Mouse (Mus musculus) heart, embryonic 11.5 days (tissue): ENCODE data around the gene Samsn1. TPM values are rescaled to one million over a fixed set of nuclear protein-coding genes. Genes with fewer than 3 reads are reported as not detected.

Experiments used
- ATAC-seq: fragments of 200-750 bp; cut with Nextera tagmentation; replicated peaks from 2 replicates; pipeline ENCODE4 v1.8.0; 2017; ENCODE audit warnings: moderate library complexity; ENCODE audit not compliant: insufficient number of reproducible peaks, low FRiP score, low TSS enrichment
- H3K27ac ChIP-seq: fragments of 300-500 bp; sonication (generic); 2 replicates; pipeline ENCODE4 v1.5.1; 2014; ENCODE audit warnings: mild to moderate bottlenecking, low read depth, low read length
- H3K27me3 ChIP-seq: fragments of 300-500 bp; sonication (generic); 2 replicates; pipeline ENCODE4 v1.6.1; 2014; ENCODE audit warnings: mild to moderate bottlenecking, low read length, mixed read lengths; ENCODE audit not compliant: control insufficient read depth, insufficient read depth
- H3K36me3 ChIP-seq: fragments of 300-500 bp; sonication (generic); 2 replicates; pipeline ENCODE4 v1.6.1; 2014; ENCODE audit warnings: mild to moderate bottlenecking, low read length, moderate library complexity, mixed read lengths; ENCODE audit not compliant: control insufficient read depth, insufficient read depth
- H3K4me1 ChIP-seq: fragments of 300-500 bp; sonication (generic); 2 replicates; pipeline ENCODE4 v1.6.1; 2014; ENCODE audit warnings: low read length; ENCODE audit not compliant: control insufficient read depth, insufficient read depth
- H3K4me2 ChIP-seq: fragments of 300-500 bp; sonication (generic); 2 replicates; pipeline ENCODE4 v1.6.1; 2014; ENCODE audit warnings: mild to moderate bottlenecking, moderate library complexity
- H3K4me3 ChIP-seq: fragments of 300-500 bp; sonication (generic); 2 replicates; pipeline ENCODE4 v1.5.1; 2014; ENCODE audit warnings: low read depth, low read length
- H3K9ac ChIP-seq: fragments of 300-500 bp; sonication (generic); 2 replicates; pipeline ENCODE4 v1.6.1; 2014; ENCODE audit warnings: mild to moderate bottlenecking, low read depth, low read length, moderate library complexity
- H3K9me3 ChIP-seq: fragments of 300-500 bp; sonication (generic); replicated peaks from 2 replicates; pipeline ENCODE4 v1.6.1; 2016; ENCODE audit warnings: low read length; ENCODE audit not compliant: control insufficient read depth
- WGBS: fragments of 180-500 bp; shearing (Covaris S2); extraction: QIAGEN DNeasy Blood & Tissue Kit; methylation state at CpG from one replicate; pipeline ENCODE4 v1.1.7; 2014; ENCODE audit not compliant: insufficient replicate concordance; 5-methylcytosine and 5-hydroxymethylcytosine counted together
- polyA plus RNA-seq: library from polyadenylated mRNA; unstranded; fragments of >200 nt; fragmentation: Nextera tagmentation; extraction: Ambion mirVana; gene quantifications from 2 replicates; pipeline ENCODE4 v1.2.1, GENCODE M21; 2014

The Samsn1 gene
- polyA plus RNA-seq, 1 experiment from 2014 or later: 1.5 TPM

DNA sequence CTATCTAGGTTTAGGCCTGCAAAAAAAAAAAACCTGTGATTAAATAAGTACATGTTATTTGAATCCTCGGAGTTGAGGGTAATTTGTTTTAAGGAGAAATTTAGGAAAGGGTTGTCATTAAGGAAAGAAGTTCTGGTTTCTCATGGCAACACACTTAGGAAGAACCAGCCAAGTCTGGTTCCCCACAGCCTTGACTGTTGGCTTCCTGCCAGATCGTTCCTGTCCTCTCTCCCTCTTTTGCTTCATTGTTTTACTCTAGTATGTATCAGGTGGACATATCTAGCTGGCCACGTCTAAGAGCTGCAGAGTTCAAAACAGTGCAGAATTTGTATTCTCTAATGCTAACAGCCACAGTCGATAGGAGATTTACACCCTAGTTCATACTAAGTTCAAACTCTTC, 146.2 kb downstream of the Samsn1 start:
- H3K9me3 ChIP-seq: no peaks in the 10 kb centered on the region
- H3K36me3 ChIP-seq: no peaks in the 10 kb centered on the region
- H3K9ac ChIP-seq: no peak overlapping the region
- H3K4me3 ChIP-seq: no peak overlapping the region
- no peak overlapping the region for H3K27ac ChIP-seq
- 52% methylated on average over 4 of the region's 4 CpGs for WGBS
- no peak for ATAC-seq
- no peaks in the 10 kb centered on the region for H3K4me1 ChIP-seq
- no peaks in the 10 kb centered on the region for H3K27me3 ChIP-seq
- H3K4me2 ChIP-seq: no peak overlapping the region

DNA sequence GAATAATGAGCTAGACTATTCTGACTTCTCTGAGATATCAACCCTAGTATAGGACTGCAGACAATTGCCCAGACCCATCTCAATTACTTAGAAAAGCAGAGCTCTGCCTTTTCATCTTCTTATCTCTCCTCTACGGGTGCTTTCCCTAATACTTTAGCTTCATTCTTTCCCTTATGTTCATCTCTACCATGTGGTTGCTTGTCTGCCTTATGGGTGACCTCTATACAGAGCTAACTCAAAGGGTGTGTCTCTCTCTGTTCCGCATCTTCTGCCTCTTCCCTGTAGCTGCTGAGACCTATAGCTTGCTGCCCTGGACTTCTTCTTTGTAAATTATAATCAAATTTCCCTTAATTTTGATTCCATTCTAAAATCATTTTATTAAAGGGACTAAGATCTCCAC, 147.6 kb downstream of the Samsn1 start:
- WGBS: 74% methylated on average over 2 of the region's 2 CpGs

DNA sequence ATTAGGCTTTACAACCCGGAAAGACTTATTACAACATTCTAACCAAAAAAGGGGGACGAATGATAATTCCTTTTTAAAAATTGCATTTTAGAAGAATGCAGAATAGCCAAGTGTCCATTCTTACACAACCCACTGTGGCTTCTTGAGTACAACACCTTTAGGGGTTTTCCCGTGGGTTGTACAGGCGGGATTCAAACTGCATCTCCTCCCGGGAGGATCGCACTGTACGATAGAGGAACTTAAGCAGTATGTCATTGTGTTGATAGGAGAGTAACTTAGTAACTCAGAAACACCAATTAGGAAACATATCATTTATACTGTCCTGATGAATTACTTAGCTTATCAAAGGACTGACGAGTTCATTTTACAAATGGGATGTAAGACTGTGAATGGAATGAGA, 149.8 kb downstream of the Samsn1 start:
- 84% methylated on average over 8 of the region's 8 CpGs for WGBS
- H3K27ac ChIP-seq: no peak overlapping the region
- no peak for ATAC-seq
- H3K4me1 ChIP-seq: no peaks in the 10 kb centered on the region
- H3K9ac ChIP-seq: no peak overlapping the region
- H3K4me2 ChIP-seq: no peak overlapping the region
- no peaks in the 10 kb centered on the region for H3K9me3 ChIP-seq
- no peaks in the 10 kb centered on the region for H3K27me3 ChIP-seq
- H3K4me3 ChIP-seq: no peak overlapping the region
- H3K36me3 ChIP-seq: no peaks in the 10 kb centered on the region

More for the DNA sequence above, 147.6 kb downstream of the Samsn1 start:
- H3K9ac ChIP-seq: no peak overlapping the region
- H3K27ac ChIP-seq: no peak overlapping the region
- no peaks in the 10 kb centered on the region for H3K27me3 ChIP-seq
- H3K36me3 ChIP-seq: no peaks in the 10 kb centered on the region
- H3K4me3 ChIP-seq: no peak overlapping the region
- no peaks in the 10 kb centered on the region for H3K4me1 ChIP-seq
- no peak for ATAC-seq
- no peak overlapping the region for H3K4me2 ChIP-seq
- no peaks in the 10 kb centered on the region for H3K9me3 ChIP-seq

DNA sequence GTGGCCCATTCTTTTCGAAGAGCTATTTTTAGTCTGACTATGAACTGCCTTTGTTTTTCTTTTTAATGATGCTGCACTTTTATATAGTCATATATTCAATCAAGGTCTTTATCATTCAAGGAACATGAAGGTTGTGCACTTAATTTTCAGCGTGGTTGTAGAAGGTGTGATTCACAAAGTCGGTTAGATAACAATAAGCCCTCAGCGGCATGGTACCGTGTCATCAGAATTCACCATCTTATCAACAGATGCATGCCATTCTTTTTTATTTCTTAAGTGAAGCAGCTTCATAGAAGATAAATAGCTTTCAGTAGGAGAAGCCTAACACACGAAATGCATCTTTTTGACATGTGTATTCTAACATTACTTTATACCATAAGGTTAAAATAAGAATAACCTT, 154.7 kb downstream of the Samsn1 start:
- Histone ChIP-seq H3K36me3 (no peaks in the 10 kb centered on the region), H3K9ac (no peak overlapping the region), H3K4me1 (no peaks in the 10 kb centered on the region), H3K27me3 (no peaks in the 10 kb centered on the region), H3K4me3 (no peak overlapping the region), H3K4me2 (no peak overlapping the region), H3K9me3 (no peaks in the 10 kb centered on the region), H3K27ac (no peak overlapping the region)
- 77% methylated on average over 6 of the region's 6 CpGs for WGBS
- ATAC-seq: no peak

DNA sequence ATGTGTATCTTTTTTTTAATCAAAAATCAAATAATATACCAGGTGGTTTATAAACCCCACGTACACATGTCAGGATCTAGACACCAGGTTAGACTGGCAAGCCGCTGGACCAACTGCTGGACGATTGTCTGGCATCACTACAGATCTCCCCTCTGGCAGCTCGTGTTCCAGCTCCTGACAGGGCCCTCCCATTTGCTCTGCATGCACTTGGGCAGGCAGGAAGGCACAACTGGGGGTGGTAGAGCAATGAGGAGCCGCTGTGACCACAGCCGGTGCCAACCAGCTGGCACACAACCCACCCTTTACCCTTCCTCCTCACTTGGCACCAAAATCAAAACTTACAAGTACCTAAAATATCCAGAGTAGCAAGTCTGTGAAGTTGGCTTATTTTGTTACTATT, 156.6 kb downstream of the Samsn1 start:
- ATAC-seq: no peak
- H3K4me1 ChIP-seq: no peaks in the 10 kb centered on the region
- 76% methylated on average over 6 of the region's 6 CpGs for WGBS

DNA sequence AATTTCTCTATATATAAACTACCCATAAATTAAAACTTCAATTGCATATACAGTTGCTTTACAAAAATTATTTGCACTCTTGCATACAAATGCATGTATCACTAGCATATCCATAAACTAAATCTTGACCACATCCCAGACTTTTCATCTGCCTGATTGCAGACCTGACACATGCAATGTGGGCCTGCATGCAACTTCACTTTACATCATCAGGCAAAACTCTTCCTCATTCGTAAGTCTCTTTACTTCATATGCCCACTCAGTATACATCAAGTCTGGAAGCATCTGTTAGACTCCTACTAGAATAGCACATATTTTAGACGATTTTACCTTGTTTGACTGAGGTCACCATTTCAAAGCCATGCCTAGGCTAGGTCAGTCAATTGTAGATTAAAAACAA, 157.4 kb downstream of the Samsn1 start:
- no peaks in the 10 kb centered on the region for H3K9me3 ChIP-seq
- no peak overlapping the region for H3K4me3 ChIP-seq
- no peaks in the 10 kb centered on the region for H3K36me3 ChIP-seq
- no peaks in the 10 kb centered on the region for H3K27me3 ChIP-seq
- no peaks in the 10 kb centered on the region for H3K4me1 ChIP-seq
- WGBS: 64% methylated on average over 2 of the region's 2 CpGs
- H3K27ac ChIP-seq: no peak overlapping the region
- no peak overlapping the region for H3K9ac ChIP-seq
- no peak overlapping the region for H3K4me2 ChIP-seq
- no peak for ATAC-seq

More for the DNA sequence above, 156.6 kb downstream of the Samsn1 start:
- Histone ChIP-seq H3K4me2 (no peak overlapping the region), H3K36me3 (no peaks in the 10 kb centered on the region), H3K27ac (no peak overlapping the region), H3K9ac (no peak overlapping the region), H3K9me3 (no peaks in the 10 kb centered on the region), H3K27me3 (no peaks in the 10 kb centered on the region), H3K4me3 (no peak overlapping the region)

DNA sequence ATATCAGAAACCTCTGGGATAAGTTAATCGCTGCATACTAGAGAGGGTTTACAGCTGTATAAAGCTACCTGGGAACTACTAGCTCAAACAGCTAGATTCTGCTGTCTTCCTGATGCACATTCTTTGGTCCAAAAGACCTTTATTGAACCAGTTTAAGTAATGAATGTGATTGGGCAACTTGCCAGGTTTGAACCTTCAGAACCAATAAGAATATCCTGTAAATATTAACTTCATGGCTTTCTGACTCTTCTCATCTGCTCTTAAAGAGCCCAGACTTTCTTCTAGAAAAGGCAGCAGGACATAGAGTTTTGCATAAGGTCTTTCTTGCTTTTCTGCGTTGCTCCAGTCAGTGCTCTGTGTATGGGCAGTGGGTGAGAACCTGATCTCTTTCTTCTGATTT, 165.7 kb downstream of the Samsn1 start:
- Histone ChIP-seq H3K4me2 (no peak overlapping the region), H3K27ac (no peak overlapping the region), H3K4me1 (no peaks in the 10 kb centered on the region), H3K4me3 (no peak overlapping the region), H3K36me3 (no peaks in the 10 kb centered on the region), H3K27me3 (no peaks in the 10 kb centered on the region), H3K9ac (no peak overlapping the region), H3K9me3 (no peaks in the 10 kb centered on the region)
- 78% methylated on average over 2 of the region's 2 CpGs for WGBS
- ATAC-seq: no peak

DNA sequence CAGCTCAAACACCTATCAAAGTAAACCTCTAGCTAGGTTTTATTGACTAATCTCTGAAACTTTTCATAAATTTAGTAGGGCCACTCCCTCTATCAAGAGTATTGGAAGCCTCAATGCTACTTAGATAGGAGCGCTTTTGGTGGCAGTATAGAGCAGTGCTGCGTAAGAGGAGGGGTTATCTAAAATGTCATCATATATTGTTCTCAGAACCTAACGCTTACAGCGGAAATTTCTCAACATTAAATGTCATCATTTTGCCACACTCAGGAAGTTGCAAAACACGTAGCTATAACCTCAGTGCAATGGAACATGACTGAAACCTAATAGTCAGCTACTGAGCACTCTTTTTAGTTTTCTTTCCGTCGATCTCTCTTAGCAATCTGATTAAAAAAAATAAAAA, 166.7 kb downstream of the Samsn1 start:
- Histone ChIP-seq H3K4me3 (no peak overlapping the region), H3K4me1 (no peaks in the 10 kb centered on the region), H3K9me3 (no peaks in the 10 kb centered on the region), H3K4me2 (no peak overlapping the region), H3K9ac (no peak overlapping the region), H3K27ac (no peak overlapping the region), H3K36me3 (no peaks in the 10 kb centered on the region), H3K27me3 (no peaks in the 10 kb centered on the region)
- 75% methylated on average over 7 of the region's 7 CpGs for WGBS
- ATAC-seq: no peak

DNA sequence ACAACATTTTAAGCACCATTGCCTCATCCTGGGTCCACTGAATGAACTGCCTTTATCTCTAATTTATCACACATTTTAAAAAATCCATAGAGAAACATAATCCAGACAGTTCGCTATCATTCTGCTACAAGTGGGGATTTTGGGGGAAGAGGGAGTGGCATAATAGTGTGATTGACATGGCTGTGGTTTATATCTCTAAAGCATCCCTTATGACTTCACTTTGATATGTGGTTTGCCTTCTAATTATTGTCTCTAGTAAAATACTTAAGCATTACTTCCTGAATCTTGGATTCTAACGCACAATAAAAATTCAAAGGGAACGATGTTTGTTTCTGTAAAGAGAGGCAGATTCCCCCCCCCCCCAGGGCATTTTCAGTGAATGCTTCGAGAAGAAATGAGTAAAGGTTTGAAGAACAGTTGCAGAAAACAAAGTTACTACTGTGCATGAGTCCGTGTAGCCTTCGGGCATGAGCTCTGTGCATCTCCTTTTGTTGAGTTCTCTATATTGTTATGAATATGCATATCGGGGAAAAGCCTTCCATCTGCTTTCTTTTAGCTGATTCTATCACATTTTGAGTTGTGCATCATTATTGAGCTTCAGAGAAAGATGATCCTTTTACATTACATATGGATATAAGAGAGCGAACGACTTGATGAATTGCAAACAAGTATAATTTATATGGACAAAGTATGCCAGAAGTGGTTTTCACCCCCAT, 168.4 kb downstream of the Samsn1 start:
- Histone ChIP-seq H3K27me3 (no peaks in the 10 kb centered on the region), H3K9ac (no peak overlapping the region), H3K9me3 (no peaks in the 10 kb centered on the region), H3K27ac (no peak overlapping the region), H3K36me3 (no peaks in the 10 kb centered on the region), H3K4me2 (no peak overlapping the region), H3K4me3 (no peak overlapping the region), H3K4me1 (no peaks in the 10 kb centered on the region)
- 85% methylated on average over 9 of the region's 9 CpGs for WGBS
- ATAC-seq: no peak
